Mouse (Mus musculus) hindbrain, embryonic 12.5 days (tissue): ENCODE results near the gene Chn2. TPM values are rescaled to one million over a fixed set of nuclear protein-coding genes. Genes with fewer than 3 reads are reported as not detected.
"Not testable (repeated sequence)": the region's sequence is repeated elsewhere in the genome, so short reads cannot be mapped to it uniquely, and the experiment has no call there.

Source experiments
- ATAC-seq: fragments of 200-750 bp; cut with Nextera tagmentation; 2 replicates; pipeline ENCODE4 v1.8.0; 2017; ENCODE audit warnings: moderate TSS enrichment; ENCODE audit not compliant: low FRiP score
- H3K27ac ChIP-seq: fragments of 300-500 bp; sonication (generic); 2 replicates; pipeline ENCODE4 v1.5.1; 2016; ENCODE audit warnings: mild to moderate bottlenecking
- H3K27me3 ChIP-seq: fragments of 300-500 bp; sonication (generic); 2 replicates; pipeline ENCODE4 v1.6.1; 2016; ENCODE audit warnings: mild to moderate bottlenecking
- H3K36me3 ChIP-seq: fragments of 300-500 bp; sonication (generic); 2 replicates; pipeline ENCODE4 v1.6.1; 2016; ENCODE audit warnings: mild to moderate bottlenecking
- H3K4me1 ChIP-seq: fragments of 300-500 bp; sonication (generic); 2 replicates; pipeline ENCODE4 v1.6.1; 2016
- H3K4me2 ChIP-seq: fragments of 300-500 bp; sonication (generic); replicated peaks from 2 replicates; pipeline ENCODE4 v1.6.1; 2016; ENCODE audit warnings: mild to moderate bottlenecking
- H3K4me3 ChIP-seq: fragments of 300-500 bp; sonication (generic); 2 replicates; pipeline ENCODE4 v1.5.1; 2016; ENCODE audit warnings: mild to moderate bottlenecking
- H3K9ac ChIP-seq: fragments of 300-500 bp; sonication (generic); 2 replicates; pipeline ENCODE4 v1.6.1; 2016; ENCODE audit warnings: mild to moderate bottlenecking, moderate library complexity
- H3K9me3 ChIP-seq: fragments of 300-500 bp; sonication (generic); replicated peaks from 2 replicates; pipeline ENCODE4 v1.6.1; 2016; ENCODE audit warnings: mild to moderate bottlenecking
- WGBS: fragments of 180-500 bp; shearing (Covaris S2); methylation state at CpG from one replicate; pipeline ENCODE4 v1.1.7; 2016; 5-methylcytosine and 5-hydroxymethylcytosine counted together
- polyA plus RNA-seq: library from polyadenylated mRNA; unstranded; fragments of >200 nt; fragmentation: Nextera tagmentation; extraction: Ambion mirVana; gene quantifications from 2 replicates; pipeline ENCODE4 v1.2.1, GENCODE M21; 2016

The Chn2 gene
- polyA plus RNA-seq, 1 experiment from 2014 or later: 20.3 TPM

DNA sequence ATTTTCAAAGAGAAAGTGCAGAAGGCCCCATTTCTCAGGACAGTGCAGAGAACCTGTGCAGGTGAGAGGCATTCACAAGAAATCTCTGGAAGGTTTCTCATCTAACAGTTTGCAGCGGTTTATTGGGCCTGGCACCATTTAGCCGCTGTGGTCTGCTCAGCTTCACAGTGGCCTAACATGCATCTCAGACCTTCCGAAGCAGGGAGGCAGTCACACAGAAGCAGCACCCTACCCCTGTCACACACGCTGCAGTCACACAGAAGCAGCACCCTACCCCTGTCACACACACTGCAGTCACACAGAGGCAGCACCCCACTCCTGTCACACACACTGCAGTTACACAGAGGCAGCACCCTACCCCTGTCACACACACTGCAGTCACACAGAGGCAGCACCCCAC lies 126.5 kb downstream of the Chn2 start:
- Histone ChIP-seq H3K27me3 (0 out of 2 replicates have a peak, but pooled peaks cover 2% of the 10 kb centered on the region), H3K9ac (no peak overlapping the region), H3K27ac (no peak overlapping the region), H3K4me1 (peaks cover 10% of the 10 kb centered on the region), H3K36me3 (no peaks in the 10 kb centered on the region), H3K4me3 (no peak overlapping the region), H3K9me3 (no peaks in the 10 kb centered on the region), H3K4me2 (no peak overlapping the region)
- ATAC-seq: no peak
- 94% methylated on average over 4 of the region's 4 CpGs for WGBS

DNA sequence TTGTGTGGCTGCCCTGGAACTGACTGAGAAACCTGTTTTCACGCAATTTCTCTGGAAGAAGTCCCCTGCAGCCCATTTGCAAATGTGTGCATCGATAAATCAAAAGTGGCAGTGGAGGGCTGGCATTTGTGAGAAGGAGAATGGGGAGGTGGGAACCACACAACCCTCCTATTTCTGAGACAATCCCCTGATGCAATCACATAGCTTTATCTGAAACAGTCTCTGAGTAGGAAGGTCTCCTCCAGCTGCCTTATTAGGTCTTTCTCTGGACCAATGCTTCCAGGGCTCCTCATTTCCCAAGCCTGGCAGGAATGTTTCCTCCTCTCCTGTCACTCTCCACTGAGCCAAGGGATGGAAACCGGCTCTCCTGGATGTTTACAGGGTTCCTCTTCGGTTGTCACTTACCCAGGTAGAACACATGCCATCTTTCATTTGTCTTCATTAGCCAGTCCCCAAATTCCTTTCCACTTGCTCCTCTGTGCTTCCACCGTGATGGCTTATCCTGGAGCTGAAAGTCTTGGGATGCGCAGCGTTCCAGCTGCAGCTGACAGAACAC lies 127.7 kb downstream of the Chn2 start:
- WGBS: 69% methylated on average over 7 of the region's 7 CpGs
- no peak for ATAC-seq
- Histone ChIP-seq H3K9ac (no peak overlapping the region), H3K4me1 (peaks cover 15% of the 10 kb centered on the region), H3K27me3 (0 out of 2 replicates have a peak, but pooled peaks cover 2% of the 10 kb centered on the region), H3K4me3 (no peak overlapping the region), H3K36me3 (no peaks in the 10 kb centered on the region), H3K27ac (no peak overlapping the region), H3K9me3 (no peaks in the 10 kb centered on the region), H3K4me2 (no peak overlapping the region)

DNA sequence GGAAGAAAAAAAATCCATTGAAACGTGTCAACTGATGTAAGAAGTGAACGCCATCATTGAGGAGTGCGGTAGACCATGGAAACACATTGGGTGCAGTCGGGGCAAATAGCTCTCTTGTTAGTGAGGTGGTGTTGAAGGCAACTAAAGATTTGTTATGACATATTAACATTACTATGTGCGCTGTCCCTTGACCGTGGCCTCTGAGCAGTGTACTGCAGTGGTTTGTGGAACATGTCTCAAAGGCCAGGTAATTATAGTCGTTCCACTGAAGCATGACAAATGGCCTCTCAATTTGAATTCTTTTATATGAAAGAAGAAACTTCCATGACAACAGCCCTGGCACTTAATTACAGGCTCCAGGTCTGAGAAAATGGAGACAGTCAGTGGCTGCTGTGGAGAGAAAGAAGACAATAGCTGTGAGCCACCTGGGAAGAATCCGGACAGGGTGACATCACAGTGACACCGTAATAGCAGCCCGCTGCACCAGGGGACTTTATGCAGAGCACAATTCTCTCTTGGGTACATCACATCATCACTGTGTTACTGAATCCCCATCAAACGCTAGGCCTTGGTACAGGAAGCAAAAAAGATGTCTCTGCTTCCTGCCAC lies 131.0 kb downstream of the Chn2 start:
- no peak for ATAC-seq
- no peaks in the 10 kb centered on the region for H3K9me3 ChIP-seq
- WGBS: 64% methylated on average over 11 of the region's 11 CpGs
- H3K36me3 ChIP-seq: no peaks in the 10 kb centered on the region
- H3K9ac ChIP-seq: no peak overlapping the region
- H3K4me1 ChIP-seq: peaks cover 15% of the 10 kb centered on the region
- H3K27ac ChIP-seq: no peak overlapping the region; the same call in 1 of the 2 replicates
- H3K4me3 ChIP-seq: no peak overlapping the region
- H3K4me2 ChIP-seq: no peak overlapping the region
- H3K27me3 ChIP-seq: no peaks in the 10 kb centered on the region

DNA sequence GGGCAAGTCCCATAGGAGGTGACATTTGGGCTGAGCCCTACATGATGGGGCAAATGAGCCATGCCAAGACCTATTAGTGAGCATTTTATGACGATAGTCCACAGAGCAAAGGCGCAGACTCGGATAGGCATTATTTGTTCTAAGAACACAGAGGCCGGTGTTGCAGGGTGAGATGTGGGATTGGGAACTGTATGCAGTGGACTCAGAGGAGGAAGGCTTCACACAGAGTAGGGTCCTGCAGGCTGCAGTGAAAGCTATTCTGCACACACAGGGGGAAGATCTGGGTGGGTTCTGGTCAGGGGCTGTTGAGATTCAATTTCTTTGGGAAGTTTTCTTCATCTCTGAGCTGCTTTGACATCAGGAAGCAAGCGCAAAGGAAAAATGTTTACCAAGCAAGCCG lies 132.0 kb downstream of the Chn2 start:
- no peak for ATAC-seq
- H3K4me2 ChIP-seq: no peak overlapping the region
- no peaks in the 10 kb centered on the region for H3K36me3 ChIP-seq
- H3K4me3 ChIP-seq: no peak overlapping the region
- H3K4me1 ChIP-seq: peaks cover 15% of the 10 kb centered on the region
- no peak overlapping the region for H3K27ac ChIP-seq
- no peaks in the 10 kb centered on the region for H3K9me3 ChIP-seq
- 67% methylated on average over 6 of the region's 6 CpGs for WGBS
- H3K27me3 ChIP-seq: no peaks in the 10 kb centered on the region
- no peak overlapping the region for H3K9ac ChIP-seq

DNA sequence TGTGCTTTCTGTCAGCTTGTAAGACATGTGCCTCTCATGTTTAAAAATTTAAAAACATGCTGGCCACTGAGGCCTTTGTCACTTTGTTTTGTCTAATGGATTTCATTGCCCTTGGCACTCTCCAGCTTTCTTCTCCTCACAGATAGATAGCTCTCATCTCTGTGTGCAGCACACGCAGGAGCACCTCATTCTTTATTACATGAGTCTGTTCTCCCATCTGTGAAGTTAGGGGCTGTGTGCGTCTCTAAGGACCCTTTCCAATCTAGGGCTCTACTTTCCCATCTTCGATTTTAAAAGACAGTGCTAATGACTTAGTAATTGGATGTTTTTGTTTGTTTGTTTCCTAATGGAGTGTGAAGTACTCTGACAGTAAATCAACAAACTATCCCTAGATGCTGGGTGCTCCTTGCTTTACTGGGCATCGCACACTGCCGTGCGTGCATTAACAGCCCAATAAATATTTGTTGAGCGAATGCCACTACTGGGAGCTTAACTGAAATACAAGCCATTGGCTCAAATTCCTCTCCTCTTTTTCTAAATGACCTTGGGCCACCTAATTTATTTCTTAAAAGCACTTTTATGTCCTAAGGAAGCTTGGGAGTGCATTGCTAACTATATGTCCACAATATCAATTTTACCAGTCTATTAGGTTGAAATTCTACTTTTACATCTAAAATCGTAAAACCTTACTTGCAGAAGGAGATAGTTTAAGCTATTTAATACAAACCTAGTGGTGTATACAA lies 136.3 kb downstream of the Chn2 start:
- no peaks in the 10 kb centered on the region for H3K9me3 ChIP-seq
- H3K4me1 ChIP-seq: peaks cover 7% of the 10 kb centered on the region
- no peak overlapping the region for H3K9ac ChIP-seq
- no peaks in the 10 kb centered on the region for H3K36me3 ChIP-seq
- no peak for ATAC-seq
- H3K4me2 ChIP-seq: no peak overlapping the region
- no peaks in the 10 kb centered on the region for H3K27me3 ChIP-seq
- no peak overlapping the region for H3K27ac ChIP-seq
- 79% methylated on average over 8 of the region's 8 CpGs for WGBS
- H3K4me3 ChIP-seq: no peak overlapping the region

DNA sequence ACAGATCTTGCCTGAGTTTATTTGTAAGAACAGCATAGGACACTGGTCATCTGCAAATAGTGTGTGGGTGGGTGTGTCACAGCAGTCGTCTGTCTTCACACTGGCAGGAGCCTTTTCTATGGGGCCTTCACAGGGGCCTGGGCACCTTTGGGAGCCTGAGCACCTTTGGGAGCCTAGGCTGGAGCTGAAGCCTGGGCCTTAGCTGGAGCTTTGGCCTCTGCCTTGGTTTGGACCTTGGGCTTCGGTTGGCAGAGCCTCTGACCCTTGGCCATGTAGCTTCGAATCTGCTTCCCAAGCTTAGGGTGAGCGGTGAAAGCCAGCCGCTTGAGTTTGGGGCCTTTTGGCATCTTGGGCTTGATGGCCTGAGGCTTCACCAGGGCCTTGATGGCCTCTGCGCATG lies 137.7 kb downstream of the Chn2 start:
- not testable (repeated sequence) for ATAC-seq, H3K36me3 ChIP-seq, H3K27ac ChIP-seq, H3K4me1 ChIP-seq, H3K4me2 ChIP-seq, H3K27me3 ChIP-seq, H3K9ac ChIP-seq, H3K4me3 ChIP-seq, H3K9me3 ChIP-seq
- WGBS: 93% methylated on average over 6 of the region's 6 CpGs

DNA sequence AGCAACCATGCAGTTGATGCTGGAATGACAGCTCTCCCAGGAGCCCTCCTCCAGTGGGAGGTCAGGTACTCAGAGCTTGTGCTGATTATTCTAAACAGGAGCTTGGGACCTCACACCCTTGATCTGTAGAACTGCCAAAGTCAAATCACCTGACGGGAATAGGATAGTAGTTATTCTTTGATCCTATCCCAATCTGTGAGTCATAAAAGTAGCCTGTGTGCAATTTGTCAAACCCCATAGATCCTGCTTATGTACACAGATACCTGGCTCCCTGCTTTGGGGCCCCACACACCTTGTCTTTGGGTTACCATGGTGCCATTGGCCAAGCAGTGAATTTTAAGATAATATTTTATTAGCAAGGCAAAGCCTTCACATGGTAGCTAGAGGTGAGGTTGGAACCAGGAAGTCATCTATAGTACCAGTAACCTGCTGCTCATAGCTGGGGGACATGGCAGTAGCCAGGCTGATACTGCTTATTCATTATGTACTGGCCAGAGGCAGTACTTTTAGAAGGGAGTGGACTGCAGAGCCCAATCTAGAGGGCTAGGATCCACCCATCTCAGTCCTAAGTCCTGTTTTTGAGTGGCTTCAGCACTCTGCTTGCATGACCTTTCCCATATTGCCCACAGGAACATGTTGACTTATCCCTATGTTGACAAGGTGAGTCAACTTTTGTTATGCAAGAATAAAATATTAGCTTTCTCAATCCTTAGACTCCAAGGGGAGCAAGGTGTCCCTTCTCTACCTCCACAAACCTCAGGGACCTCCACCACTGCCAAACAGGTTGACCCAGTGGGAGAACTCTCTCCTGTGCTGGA lies 139.9 kb downstream of the Chn2 start:
- Histone ChIP-seq H3K4me2 (no peak overlapping the region), H3K27ac (no peak overlapping the region), H3K4me1 (peaks cover 8% of the 10 kb centered on the region), H3K9me3 (no peaks in the 10 kb centered on the region), H3K4me3 (no peak overlapping the region), H3K36me3 (no peaks in the 10 kb centered on the region), H3K27me3 (no peaks in the 10 kb centered on the region), H3K9ac (no peak overlapping the region)
- no peak for ATAC-seq
- 76% methylated on average over 1 of the region's 1 CpGs for WGBS

DNA sequence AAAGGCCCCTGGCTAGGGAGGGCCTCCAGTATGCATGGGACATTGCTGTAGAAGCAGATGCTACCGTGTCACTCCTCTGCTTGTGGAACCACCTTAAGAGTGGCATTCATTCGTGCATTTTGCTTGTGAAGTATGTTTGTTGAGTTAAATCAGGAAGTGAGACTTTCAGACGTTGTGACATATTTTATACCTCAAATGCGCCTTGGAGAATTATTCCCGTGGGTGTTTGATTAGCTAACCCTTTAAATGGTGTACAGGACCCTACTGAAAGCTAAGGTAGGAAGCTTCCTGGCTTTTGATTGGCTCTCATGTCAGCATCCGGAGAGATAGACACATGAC lies 140.5 kb downstream of the Chn2 start:
- Histone ChIP-seq H3K4me2 (no peak overlapping the region), H3K4me3 (no peak overlapping the region), H3K27ac (no peak overlapping the region), H3K4me1 (peaks cover 10% of the 10 kb centered on the region), H3K9me3 (no peaks in the 10 kb centered on the region), H3K36me3 (no peaks in the 10 kb centered on the region), H3K9ac (no peak overlapping the region), H3K27me3 (no peaks in the 10 kb centered on the region)
- WGBS: 89% methylated on average over 6 of the region's 6 CpGs
- no peak for ATAC-seq

DNA sequence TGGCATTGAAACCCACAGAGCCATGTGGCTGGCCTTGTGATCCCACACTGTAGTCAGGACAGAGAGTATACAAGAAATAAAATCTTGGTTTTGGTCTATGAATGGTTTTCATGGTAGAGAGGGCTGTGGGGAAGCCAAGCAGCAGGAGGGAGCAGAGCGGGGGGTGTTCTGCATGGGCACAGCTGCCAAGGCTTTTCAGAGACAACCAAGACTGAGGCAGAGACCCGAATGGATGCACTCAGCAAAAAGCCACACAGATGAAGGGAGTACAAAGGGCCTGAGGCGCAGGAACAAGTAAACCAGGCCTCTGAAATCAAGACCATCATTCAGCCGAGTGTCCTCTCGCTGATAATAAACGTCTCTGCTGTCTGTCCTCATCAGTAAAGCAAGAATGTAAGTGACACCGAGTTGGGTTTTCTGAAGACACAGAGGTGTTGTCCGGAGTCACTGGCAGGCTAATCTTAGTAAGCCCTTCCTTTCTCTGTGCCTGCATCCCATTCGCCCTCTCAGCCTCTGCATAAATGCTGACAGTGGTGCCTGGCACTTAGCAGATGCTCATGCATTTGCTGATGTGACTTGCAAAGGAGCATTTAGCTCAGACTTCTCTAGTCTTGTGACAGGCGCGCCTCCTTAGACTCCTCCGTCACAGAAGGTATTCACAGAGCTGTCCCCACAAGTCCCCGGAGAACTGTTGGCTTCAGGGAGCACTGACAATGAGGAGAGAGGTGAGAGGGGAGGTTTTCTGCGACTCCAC lies 144.6 kb downstream of the Chn2 start:
- no peak for ATAC-seq
- no peaks in the 10 kb centered on the region for H3K27me3 ChIP-seq
- no peak overlapping the region for H3K4me2 ChIP-seq
- no peaks in the 10 kb centered on the region for H3K9me3 ChIP-seq
- H3K4me1 ChIP-seq: peaks cover 10% of the 10 kb centered on the region
- no peak overlapping the region for H3K9ac ChIP-seq
- H3K27ac ChIP-seq: no peak overlapping the region; the same call in 1 of the 2 replicates
- WGBS: 60% methylated on average over 14 of the region's 14 CpGs
- H3K36me3 ChIP-seq: no peaks in the 10 kb centered on the region
- H3K4me3 ChIP-seq: no peak overlapping the region

DNA sequence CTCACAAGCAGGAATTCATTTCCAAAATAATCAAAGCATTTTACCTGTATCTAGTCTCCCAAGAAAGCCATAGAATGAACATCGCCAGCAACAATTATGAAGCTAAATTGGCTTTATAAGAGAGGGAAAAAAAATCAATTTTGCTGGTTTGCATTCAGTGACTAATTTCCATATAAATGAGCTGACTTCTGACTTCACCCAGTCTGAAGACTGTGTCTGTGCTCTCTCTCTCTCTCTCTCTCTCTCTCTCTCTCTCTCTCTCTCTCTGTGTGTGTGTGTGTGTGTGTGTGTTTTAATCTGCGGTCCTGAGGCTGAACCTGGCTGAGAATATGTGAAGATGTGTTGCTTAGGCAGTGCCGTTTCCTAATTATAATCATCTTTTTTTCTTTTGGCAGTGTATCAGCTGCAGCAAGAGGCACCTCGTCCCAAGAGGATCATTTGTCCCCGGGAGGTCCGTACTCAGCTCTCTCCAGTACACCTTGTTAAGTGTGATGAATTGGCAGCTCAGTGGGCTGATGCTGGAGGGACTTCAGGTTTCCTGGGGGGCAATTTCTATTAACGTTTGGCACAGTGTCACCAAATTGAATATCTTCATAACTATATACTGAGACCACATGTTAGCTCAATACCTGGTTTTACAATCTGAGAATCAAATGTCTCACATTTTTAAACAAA lies 154.4 kb downstream of the Chn2 start:
- H3K4me3 ChIP-seq: no peak overlapping the region
- H3K27me3 ChIP-seq: no peaks in the 10 kb centered on the region
- peaks cover 6% of the 10 kb centered on the region; the same call in 1 of the 2 replicates for H3K4me1 ChIP-seq
- WGBS: 48% methylated on average over 7 of the region's 7 CpGs
- H3K9ac ChIP-seq: no peak overlapping the region
- peak; percentile 82 for ATAC-seq
- no peaks in the 10 kb centered on the region for H3K36me3 ChIP-seq
- no peak overlapping the region for H3K4me2 ChIP-seq
- H3K27ac ChIP-seq: peak overlapping the region; percentile 9; the same call in 1 of the 2 replicates
- H3K9me3 ChIP-seq: no peaks in the 10 kb centered on the region

DNA sequence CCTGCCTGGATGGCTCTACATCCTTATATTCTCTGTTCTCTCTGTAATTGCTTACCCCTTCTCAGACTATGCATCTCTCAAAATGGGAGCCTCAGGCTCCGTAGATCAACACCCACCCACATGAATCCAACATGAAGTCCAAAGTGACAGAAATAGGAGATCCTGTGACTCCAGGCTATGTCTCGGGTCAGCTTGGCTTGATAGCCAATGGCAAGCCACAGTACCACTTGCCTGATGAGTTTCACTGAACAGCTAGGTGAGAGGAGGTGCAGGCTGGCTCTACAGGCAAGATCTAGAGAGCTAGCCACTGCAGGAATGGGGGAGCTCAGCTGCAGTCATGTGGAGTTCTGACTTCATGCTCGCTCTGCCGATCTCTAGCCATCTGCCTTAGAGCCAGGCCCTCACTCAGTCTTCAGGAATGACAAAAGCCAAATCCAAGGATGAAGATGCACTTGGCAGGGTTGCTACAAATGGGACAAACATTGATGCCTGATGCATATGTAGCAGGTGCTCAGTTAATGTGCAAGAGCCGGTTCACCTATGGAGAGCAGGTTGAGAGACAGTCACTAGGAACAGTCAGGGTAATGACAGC lies 158.6 kb downstream of the Chn2 start:
- Histone ChIP-seq H3K4me2 (no peak overlapping the region), H3K4me3 (no peak overlapping the region), H3K4me1 (peaks cover 8% of the 10 kb centered on the region; the same call in 1 of the 2 replicates), H3K36me3 (no peaks in the 10 kb centered on the region), H3K9ac (no peak overlapping the region), H3K27ac (no peak overlapping the region), H3K27me3 (no peaks in the 10 kb centered on the region), H3K9me3 (no peaks in the 10 kb centered on the region)
- ATAC-seq: no peak
- WGBS: 91% methylated on average over 5 of the region's 5 CpGs
